Mouse (Mus musculus) embryonic stem cell, embryonic (primary cell): ENCODE data around the gene Trafd1.

Experiments used
- CTCF ChIA-PET, 4 experiments: fragments of 300-600 bp in 2 of 4; fragments of 350-600 bp in 2 of 4; sonication (Branson Sonifier 250); formaldehyde crosslinking; loops; one replicate each; lab custom pipeline; 2022; ENCODE audit warnings: inconsistent platforms in 2 of 4; lab: Charles Lee
- POLR2A ChIA-PET, 4 experiments: fragments of 300-600 bp in 2 of 4; fragments of 350-600 bp in 2 of 4; sonication (Branson Sonifier 250); formaldehyde crosslinking; loops; one replicate each; lab custom pipeline; 2022; ENCODE audit warnings: antibody characterized with exemption in 4 of 4, inconsistent platforms in 1 of 4; lab: Charles Lee

Trafd1 gene

DNA sequence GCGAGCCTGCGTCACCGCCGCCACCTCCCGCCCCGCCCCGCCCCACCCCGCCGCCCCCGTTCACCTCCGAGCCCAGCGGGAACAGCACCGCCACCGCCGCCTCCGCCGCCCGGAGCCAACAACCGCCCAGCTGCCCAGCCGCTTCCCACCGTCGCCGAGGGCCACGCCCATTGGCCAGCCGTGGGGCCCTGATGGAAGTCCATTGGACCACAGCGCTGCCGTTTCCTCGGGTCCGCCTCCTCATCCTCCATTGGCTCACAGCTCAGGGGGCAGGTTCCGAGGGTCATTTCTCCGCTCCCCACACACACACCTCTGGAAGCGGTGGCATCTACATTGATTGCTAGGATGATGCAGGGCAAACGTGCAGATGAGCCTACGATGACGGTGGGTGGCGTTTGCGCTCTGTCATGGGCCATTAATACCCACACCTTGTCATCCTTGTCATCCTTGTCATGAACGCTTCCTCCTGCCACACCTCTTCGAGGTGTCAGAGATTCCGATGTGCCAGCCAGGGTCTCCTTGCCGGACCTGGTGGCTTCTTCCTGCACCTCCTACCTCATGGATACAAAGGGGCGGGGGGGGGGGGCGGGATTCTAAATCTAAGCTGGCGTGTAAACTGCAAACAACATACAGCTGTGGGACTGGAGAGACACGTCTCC, at the start of gene Trafd1:
Gene Trafd1, minus strand, starts transcription at position 172 of the 659 bp plus-strand sequence.
- ChIA-PET POLR2A (interaction anchor here (0.6 to 8.6 kb wide), 26 partner anchors 9 to 737 kb away, joined by 3 to 94 read pairs (median 4); partner anchors contain the start of genes Naa25 (in 4 of the 4), Hectd4 (in 1 of the 4) and Rpl6 (in 1 of the 4)), CTCF (interaction anchor here in 3 of 4 experiments (0.6 to 1.3 kb wide), 11 partner anchors 9 to 933 kb away, joined by 3 to 8 read pairs (median 3); partner anchors contain the start of gene Naa25 (in 1 of the 3))

- CTCF ChIA-PET, result no interaction called here
- POLR2A ChIA-PET, result interaction anchor here in 3 of 4 experiments (0.6 to 35.4 kb wide), 6 partner anchors 10 to 926 kb away, joined by 3 to 681 read pairs (median 10); partner anchors contain the start of gene Naa25 (in 1 of the 3)
Observed at GRCm38 (mm10) chr5:121428954-121429353, 43.5 kb upstream of the Trafd1 start.

DNA sequence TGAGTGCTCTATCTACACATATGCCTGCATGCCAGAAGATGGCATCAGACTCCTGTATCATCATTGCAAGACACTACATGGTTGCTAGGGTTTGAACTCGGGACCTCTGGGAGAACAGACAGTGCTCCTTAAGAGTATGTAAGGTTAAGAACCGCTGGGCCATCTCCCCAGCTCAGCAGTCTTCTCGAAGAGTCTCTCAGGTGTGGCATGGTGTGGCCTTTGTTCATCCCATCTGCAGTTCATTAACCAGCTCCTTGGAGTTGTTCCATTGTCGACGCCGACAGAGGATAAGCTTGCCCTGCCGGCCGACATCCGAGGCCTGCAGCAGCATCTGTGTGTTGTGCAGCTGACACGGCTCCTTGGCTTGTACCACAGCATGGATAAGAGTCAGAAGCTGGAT, 37.9 kb upstream of the Trafd1 start:
- ChIA-PET CTCF (interaction anchor here in 2 of 4 experiments (0.6 to 0.7 kb wide), 3 partner anchors 9 to 17 kb away, joined by 3 read pairs; no protein-coding TSS in a partner anchor), POLR2A (interaction anchor here (0.6 to 35.4 kb wide), 16 partner anchors 8 to 338 kb away, joined by 3 to 681 read pairs (median 4); partner anchors contain the start of gene Naa25 (in 2 of the 4))

GRCm38 (mm10) chr5:121422787-121423186, 37.4 kb upstream of the Trafd1 start:
- POLR2A ChIA-PET, result interaction anchor here in 2 of 4 experiments (0.8 to 35.4 kb wide), 11 partner anchors 9 to 32 kb away, joined by 3 to 681 read pairs (median 5); partner anchors contain the start of gene Naa25 (in 2 of the 2)
- CTCF ChIA-PET, result interaction anchor here in 2 of 4 experiments (0.6 to 1.1 kb wide), 3 partner anchors 11 to 18 kb away, joined by 3 read pairs; no protein-coding TSS in a partner anchor

DNA sequence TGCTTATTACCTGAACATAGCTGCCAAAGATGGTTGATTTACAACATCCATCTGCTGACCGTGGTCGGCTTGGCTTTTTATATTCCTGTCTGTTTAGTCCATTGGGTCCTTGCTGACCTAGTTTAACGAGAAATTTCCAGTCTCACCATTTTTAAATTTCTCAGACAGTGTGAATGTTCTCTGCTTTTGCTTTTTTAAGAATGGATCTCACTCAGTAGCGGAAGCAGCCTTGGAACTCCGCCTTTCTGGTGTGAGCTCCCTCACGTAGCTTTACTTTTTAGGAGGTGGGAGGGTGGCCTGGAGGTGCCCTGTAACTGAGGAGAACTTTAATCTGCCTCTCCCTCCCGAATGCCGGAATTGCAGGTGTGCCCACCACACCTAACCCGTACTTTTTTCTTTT, 35.3 kb upstream of the Trafd1 start:
- ChIA-PET POLR2A (interaction anchor here in 2 of 4 experiments (0.6 to 35.4 kb wide), 15 partner anchors 10 to 590 kb away, joined by 3 to 681 read pairs (median 5); partner anchors contain the start of genes Naa25 (in 2 of the 2), Sh2b3 (in 1 of the 2) and Trafd1 (in 1 of the 2)), CTCF (interaction anchor here in 1 of 4 experiments (0.7 kb wide), 1 partner anchor 9 kb away, joined by 3 read pairs; no protein-coding TSS in a partner anchor)

DNA sequence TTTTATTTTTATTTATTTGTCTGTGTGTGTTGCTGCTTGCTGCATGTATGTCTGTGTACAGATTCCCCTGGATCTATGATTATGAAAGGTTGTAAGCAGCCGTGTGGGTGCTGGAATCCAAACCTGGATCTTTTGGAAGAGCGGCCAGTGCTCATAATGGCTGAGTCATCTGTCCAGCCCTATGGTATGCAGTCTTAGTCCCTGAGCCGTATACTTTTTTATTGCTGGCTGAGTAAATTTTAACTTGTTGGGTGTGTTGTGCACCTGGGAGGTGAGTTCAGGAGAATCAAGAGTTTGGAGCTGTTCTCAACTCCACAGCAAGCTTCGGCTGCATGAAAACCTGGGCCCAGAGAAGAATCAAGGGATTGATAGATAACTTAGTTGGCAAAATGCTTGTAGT, 25.5 kb upstream of the Trafd1 start:
- CTCF ChIA-PET, result interaction anchor here in 2 of 4 experiments (0.6 to 1.2 kb wide), 2 partner anchors 9 to 13 kb away, joined by 3 read pairs; no protein-coding TSS in a partner anchor
- POLR2A ChIA-PET, result interaction anchor here in 3 of 4 experiments (0.5 to 22.7 kb wide), 10 partner anchors 8 to 200 kb away, joined by 3 to 681 read pairs (median 9); partner anchors contain the start of gene Naa25 (in 2 of the 3)

DNA sequence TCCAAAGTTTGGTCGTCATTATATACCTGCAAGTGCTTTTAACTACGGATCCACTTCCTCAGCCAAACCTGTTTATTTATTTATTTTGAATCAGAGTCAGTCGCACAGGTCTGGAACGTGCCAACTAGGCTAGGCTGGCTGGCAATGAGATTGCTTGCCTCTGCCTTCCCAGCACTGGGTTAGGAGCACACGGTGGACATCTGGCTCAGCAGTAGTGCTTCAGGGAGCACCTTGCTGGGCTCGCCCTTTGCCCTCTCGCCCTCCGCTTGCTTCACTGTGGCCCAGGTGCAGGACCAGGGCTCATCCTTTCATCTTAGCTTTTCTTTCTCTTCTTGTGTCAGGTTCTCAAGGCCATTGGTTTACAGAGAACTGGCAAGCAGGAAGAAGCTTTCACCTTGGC, 22.4 kb upstream of the Trafd1 start:
- ChIA-PET CTCF (interaction anchor here in 1 of 4 experiments (0.6 kb wide), 1 partner anchor 139 kb away, joined by 3 read pairs; no protein-coding TSS in a partner anchor), POLR2A (interaction anchor here in 3 of 4 experiments (0.6 to 22.7 kb wide), 8 partner anchors 7 to 879 kb away, joined by 3 to 681 read pairs (median 28); partner anchors contain the start of genes Naa25 (in 3 of the 3) and Trafd1 (in 1 of the 3))

DNA sequence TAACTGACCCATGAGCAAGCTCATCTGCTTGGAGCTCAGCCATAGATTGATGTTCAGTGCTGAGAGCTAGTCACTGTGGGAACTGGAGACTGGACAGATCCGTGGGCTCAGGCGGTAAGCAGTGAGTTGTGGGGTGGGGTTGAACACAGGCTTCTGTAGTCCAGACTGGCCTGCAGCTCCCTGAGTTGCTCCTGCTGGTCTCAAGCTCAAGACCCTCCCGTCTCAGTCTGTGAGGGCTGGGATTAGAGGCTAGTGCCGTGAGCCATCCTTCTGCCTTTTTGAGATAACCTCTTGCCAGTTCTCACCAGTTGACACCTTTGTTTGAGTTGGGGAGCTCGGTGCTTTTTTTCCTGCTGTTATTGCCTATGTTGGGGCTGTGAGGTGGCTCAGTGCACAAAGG, 15.4 kb upstream of the Trafd1 start:
- ChIA-PET CTCF (interaction anchor here in 2 of 4 experiments (0.6 to 1.1 kb wide), 3 partner anchors 13 to 180 kb away, joined by 3 read pairs; partner anchors contain the start of gene Hectd4 (in 1 of the 2)), POLR2A (interaction anchor here in 2 of 4 experiments (0.5 to 22.7 kb wide), 15 partner anchors 10 to 455 kb away, joined by 3 to 681 read pairs (median 4); partner anchors contain the start of genes Erp29 (in 1 of the 2), Tmem116 (in 1 of the 2) and Trafd1 (in 1 of the 2))

DNA sequence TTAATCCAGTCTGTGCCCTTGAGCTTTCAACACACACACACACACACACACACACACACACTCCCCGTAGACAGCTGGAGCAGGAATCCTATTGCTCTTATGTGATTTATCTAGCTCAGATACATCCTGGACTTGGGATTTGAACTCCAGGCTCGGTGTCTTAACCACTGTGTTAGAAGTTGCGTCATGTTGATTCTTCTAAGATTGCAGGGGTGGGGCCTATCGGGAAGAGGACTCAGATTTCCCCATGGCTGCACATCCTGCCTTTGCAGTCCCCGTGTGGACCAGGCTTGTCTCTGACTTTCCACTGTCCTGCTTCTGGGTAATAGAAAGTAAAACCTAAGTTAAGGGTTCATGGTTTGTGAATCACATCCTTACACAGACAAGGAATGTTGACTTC, 14.6 kb upstream of the Trafd1 start:
- POLR2A ChIA-PET, result interaction anchor here in 3 of 4 experiments (0.6 to 22.7 kb wide), 13 partner anchors 11 to 189 kb away, joined by 3 to 681 read pairs (median 4); partner anchors contain the start of genes Erp29 (in 1 of the 3), Tmem116 (in 1 of the 3) and Trafd1 (in 1 of the 3)
- CTCF ChIA-PET, result interaction anchor here in 1 of 4 experiments (0.6 to 1.1 kb wide), 2 partner anchors 13 to 180 kb away, joined by 3 read pairs; partner anchors contain the start of gene Hectd4

DNA sequence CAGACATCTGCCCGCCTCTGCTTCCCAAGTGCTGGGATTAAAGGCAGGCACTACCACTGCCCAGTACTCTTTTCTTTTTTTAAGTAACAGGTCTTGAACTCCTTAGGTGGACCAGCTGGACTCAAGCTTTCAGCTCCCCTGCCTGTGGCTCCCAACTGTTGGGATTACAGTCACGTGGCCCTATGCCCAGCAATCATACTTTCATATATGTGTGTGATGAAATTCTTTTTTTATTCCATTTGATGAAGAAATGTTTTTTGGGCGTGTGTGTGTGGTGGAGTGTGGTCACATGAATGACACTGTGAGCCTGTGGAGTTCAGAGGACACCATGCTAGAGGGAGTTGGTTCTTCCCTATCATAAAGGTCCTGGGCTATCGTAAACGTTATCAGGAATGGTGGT, 14.1 kb upstream of the Trafd1 start:
- ChIA-PET POLR2A (interaction anchor here in 3 of 4 experiments (1.0 to 22.7 kb wide), 12 partner anchors 12 to 194 kb away, joined by 3 to 681 read pairs (median 6); partner anchors contain the start of genes Erp29 (in 2 of the 3), Tmem116 (in 2 of the 3), Rpl6 (in 1 of the 3) and Trafd1 (in 1 of the 3)), CTCF (interaction anchor here in 1 of 4 experiments (0.6 kb wide), 1 partner anchor 12 kb away, joined by 3 read pairs; no protein-coding TSS in a partner anchor)

- ChIA-PET POLR2A (interaction anchor here (0.6 to 22.7 kb wide), 20 partner anchors 10 to 1457 kb away, joined by 3 to 681 read pairs (median 5); partner anchors contain the start of genes Trafd1 (in 3 of the 4), Erp29 (in 2 of the 4), Tmem116 (in 2 of the 4) and Rpl6 (in 1 of the 4)), CTCF (interaction anchor here in 2 of 4 experiments (0.6 kb wide), 2 partner anchors 10 to 465 kb away, joined by 3 to 5 read pairs; no protein-coding TSS in a partner anchor)
Observed at GRCm38 (mm10) chr5:121398965-121399462, 13.6 kb upstream of the Trafd1 start.

- ChIA-PET POLR2A (interaction anchor here (0.6 to 22.7 kb wide), 82 partner anchors 8 to 1645 kb away, joined by 3 to 681 read pairs (median 5); partner anchors contain the start of genes Trafd1 (in 3 of the 4), Erp29 (in 2 of the 4), Hectd4 (in 2 of the 4) and Rpl6 (in 2 of the 4)), CTCF (interaction anchor here in 3 of 4 experiments (0.6 to 1.5 kb wide), 13 partner anchors 8 to 674 kb away, joined by 3 to 8 read pairs (median 3); partner anchors contain the start of gene Trafd1 (in 1 of the 3))
Observed at GRCm38 (mm10) chr5:121398146-121398964, 12.9 kb upstream of the Trafd1 start.

DNA sequence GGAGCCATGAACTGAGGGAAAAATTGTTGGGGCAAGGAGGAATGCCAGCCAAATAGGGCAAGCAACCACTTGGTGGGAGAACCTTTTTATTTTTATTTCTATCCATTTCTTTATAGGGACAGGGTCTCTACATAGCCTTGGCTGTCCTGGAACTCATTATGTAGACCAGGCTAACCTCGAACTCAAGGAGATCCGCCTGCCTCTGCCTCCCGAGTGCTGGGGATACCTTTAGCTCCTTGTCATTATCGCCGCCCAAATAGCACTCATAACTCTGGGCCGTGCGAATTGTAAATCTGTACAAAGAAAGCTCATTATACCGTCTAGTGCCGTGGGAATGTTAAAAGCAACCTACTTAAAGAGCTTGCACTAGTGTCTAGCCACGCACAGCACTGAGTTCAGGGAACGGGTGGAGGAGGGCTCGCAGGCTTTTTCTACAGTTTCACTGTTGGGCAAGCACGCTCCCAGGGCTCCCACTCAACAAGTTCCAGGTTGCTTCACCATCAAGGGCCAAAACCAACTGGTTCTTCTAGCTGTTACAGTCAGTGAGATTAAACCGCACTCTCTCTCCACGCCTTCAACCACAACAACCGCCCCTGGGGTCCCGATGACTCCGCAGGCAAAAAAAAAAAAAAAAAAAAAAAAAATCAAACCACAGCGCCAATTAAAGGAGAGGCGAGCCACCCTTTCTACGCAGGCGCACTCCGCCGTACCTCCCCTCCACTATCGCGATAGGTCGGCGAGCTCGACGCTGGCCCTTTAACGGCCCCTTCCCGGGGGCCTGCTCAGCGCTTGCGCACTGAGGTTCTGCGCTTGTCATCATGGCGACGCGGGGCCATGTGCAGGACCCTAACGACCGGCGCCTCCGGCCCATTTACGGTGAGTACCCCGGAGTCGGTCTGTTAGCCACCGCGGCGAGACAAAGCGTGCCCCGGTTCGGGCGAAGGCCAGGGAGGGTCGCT, 12.0 kb upstream of the Trafd1 start, which contains the start of gene Naa25:
Gene Naa25, plus strand, starts transcription at position 750 of the 959 bp plus-strand sequence.
- POLR2A ChIA-PET, result interaction anchor here (0.6 to 22.7 kb wide), 95 partner anchors 9 to 1646 kb away, joined by 3 to 681 read pairs (median 4); partner anchors contain the start of genes Hectd4 (in 3 of the 4), Trafd1 (in 3 of the 4), Erp29 (in 2 of the 4) and Rpl6 (in 2 of the 4)
- CTCF ChIA-PET, result interaction anchor here (0.5 to 1.5 kb wide), 16 partner anchors 9 to 675 kb away, joined by 3 to 8 read pairs (median 4); partner anchors contain the start of genes Hectd4 (in 1 of the 4) and Trafd1 (in 1 of the 4)

GRCm38 (mm10) chr5:121395621-121396020, 10.2 kb upstream of the Trafd1 start:
- CTCF ChIA-PET, result interaction anchor here in 2 of 4 experiments (0.6 to 1.7 kb wide), 6 partner anchors 10 to 180 kb away, joined by 3 to 8 read pairs (median 4); partner anchors contain the start of gene Trafd1 (in 1 of the 2)
- POLR2A ChIA-PET, result interaction anchor here (0.5 to 22.7 kb wide), 13 partner anchors 9 to 192 kb away, joined by 3 to 681 read pairs (median 4); partner anchors contain the start of genes Trafd1 (in 2 of the 4), Erp29 (in 1 of the 4) and Rpl6 (in 1 of the 4)
